Mouse (Mus musculus): ENCODE results near the gene Palm2. TPM values are rescaled to one million over a fixed set of nuclear protein-coding genes. Genes with fewer than 3 reads are reported as not detected.
A peak's percentile ranks its signal among the peaks of the same experiment; 100 is the strongest.

Palm2 gene
- polyA plus RNA-seq, 1 experiment from 2014 or later = 7.0 TPM

DNA sequence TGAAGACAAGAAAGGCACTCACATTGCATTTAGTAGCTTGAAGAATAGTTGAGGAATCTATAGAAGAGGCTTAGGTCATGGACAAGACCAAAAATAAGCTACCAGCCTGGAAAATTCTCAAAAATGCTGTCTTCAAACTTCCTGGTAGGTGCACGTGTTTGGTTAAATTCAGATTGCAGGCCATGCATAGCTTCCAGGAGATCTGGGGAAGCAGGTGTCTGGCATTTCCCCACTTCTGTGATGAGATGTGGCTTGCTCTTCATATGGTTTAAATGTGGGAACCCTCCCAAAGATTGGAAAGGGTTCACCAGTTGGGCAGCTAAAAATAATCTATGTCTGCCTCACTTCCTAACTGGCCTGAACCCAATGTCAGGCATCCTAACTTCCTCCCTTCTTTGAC lies 131.2 kb downstream of the Palm2 start:
- no peaks in the 10 kb centered on the region for H3K9me3 ChIP-seq (replicated peaks; ENCODE audit: control insufficient read depth, low read length)
- H3K4me2 ChIP-seq (ENCODE audit: low read depth, low read length) = no peak overlapping the region
- H3K4me1 ChIP-seq (ENCODE audit: control insufficient read depth, insufficient read depth, low read length) = no peaks in the 10 kb centered on the region
- DNase-seq (ENCODE audit: low spot score) (no peak), ATAC-seq (replicated peaks; ENCODE audit: insufficient number of reproducible peaks, low FRiP score, low TSS enrichment, low read depth) (no peak)
- H3K27ac ChIP-seq (replicated peaks; ENCODE audit: low read depth, low read length) = no peak overlapping the region
- no peaks in the 10 kb centered on the region for H3K27me3 ChIP-seq (ENCODE audit: control insufficient read depth, insufficient read depth, low read length)
- H3K4me3 ChIP-seq (ENCODE audit: low read depth, low read length) = no peak overlapping the region
- no peak overlapping the region for H3K9ac ChIP-seq (replicated peaks; ENCODE audit: low read length)
- 96% methylated on average over 1 of the region's 1 CpGs for WGBS
- no peaks in the 10 kb centered on the region for H3K36me3 ChIP-seq (replicated peaks; ENCODE audit: control insufficient read depth, insufficient read depth, low read depth, low read length)

DNA sequence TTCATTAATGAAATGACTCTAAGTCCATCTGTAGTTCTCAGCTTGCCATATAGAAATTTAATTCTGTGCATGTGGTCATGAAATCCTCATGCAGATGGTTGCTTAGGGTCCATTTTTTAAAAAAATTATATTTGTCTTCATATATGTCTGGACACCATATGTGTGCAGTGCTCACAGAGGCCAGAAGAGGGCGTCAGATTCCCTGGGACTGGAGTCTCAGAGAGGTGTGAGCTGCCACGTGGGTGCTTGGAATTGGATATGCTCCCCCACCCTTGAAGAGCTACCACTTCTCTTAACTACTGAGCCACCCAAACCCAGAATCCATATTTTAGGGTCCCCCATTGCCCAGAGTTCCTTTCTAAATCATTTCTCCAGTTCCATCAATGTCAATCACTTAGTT lies 131.8 kb downstream of the Palm2 start:
- Histone ChIP-seq H3K27me3 (ENCODE audit: control insufficient read depth, insufficient read depth, low read length) (no peaks in the 10 kb centered on the region), H3K9ac (replicated peaks; ENCODE audit: low read length) (no peak overlapping the region), H3K4me2 (ENCODE audit: low read depth, low read length) (no peak overlapping the region), H3K27ac (replicated peaks; ENCODE audit: low read depth, low read length) (no peak overlapping the region), H3K4me3 (ENCODE audit: low read depth, low read length) (no peak overlapping the region), H3K4me1 (ENCODE audit: control insufficient read depth, insufficient read depth, low read length) (no peaks in the 10 kb centered on the region), H3K9me3 (replicated peaks; ENCODE audit: control insufficient read depth, low read length) (no peaks in the 10 kb centered on the region), H3K36me3 (replicated peaks; ENCODE audit: control insufficient read depth, insufficient read depth, low read depth, low read length) (no peaks in the 10 kb centered on the region)
- ATAC-seq (replicated peaks; ENCODE audit: insufficient number of reproducible peaks, low FRiP score, low TSS enrichment, low read depth) (no peak), DNase-seq (ENCODE audit: low spot score) (no peak)
- 57% methylated on average over 2 of the region's 2 CpGs for WGBS

DNA sequence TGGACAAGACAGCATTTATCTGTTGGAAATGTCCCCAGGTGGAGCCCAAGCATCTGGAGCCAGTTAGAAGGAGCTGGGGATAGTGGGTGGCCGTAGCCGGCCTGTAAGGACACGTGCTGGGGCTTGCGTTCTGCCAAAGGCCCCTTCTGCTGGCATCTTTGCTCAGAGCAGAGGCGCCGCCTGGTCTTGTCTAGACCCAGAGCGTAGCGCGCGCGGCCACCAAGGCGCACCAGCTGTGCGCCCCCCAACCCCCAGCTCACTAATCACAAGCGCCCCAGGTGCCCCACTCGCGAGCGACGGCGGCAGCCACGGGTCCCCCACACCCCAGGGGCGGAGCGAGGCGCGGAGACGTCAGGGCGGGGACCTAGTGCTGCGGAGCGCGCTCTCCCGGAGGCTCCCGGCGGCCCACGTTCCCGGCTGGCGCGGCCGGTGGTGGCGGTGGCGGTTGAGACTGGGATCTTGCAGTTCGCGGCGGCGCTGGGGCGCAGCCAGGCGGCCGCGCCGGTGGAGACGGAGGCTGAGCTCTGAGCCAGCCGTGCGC lies 133.7 kb downstream of the Palm2 start, which contains the start of gene Pakap:
TSS of gene Pakap (plus strand) at position 514 of the 541 bp plus-strand sequence.
- peak; percentile 86 for ATAC-seq (replicated peaks; ENCODE audit: insufficient number of reproducible peaks, low FRiP score, low TSS enrichment, low read depth)
- H3K27ac ChIP-seq (replicated peaks; ENCODE audit: low read depth, low read length) = peak within 1 kb of the TSS; percentile 37
- no peaks in the 10 kb centered on the region for H3K36me3 ChIP-seq (replicated peaks; ENCODE audit: control insufficient read depth, insufficient read depth, low read depth, low read length)

DNA sequence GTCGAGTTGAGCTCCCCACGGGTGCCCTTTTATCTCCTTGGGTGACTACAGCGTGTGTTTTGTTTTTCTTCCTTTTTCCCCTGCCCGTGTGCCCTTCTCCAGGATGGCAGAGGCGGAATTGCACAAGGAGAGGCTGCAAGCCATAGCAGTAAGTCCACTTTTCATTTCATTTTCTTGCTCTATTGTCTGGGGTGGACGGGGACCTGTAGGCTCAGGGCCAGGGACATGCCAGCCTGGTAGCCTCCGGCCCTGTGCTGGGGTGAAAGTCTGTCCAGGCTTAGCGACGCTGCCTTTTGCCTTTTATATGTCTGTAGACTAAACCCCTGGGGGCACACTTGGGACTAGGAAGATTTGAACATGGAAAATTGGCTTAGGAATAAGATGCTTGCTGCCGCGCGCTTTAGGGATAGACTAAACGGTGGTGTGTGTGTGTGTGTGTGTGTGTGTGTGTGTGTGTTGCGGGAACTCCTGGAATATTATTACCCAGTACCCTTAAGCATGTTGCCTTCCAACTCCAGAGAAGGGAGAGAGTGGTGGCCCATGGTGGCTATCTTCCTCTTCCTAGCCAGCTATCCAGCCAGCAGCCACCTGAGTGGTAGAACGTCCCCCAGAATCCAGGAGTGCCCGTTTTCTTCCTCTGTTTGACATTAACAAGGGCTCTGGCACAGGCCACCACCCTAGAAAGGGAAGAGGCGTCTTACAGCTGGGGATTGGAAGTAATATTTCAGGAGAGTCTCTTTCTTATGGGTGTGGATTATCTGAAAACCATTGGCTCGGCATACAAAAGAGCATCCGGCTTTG lies 134.4 kb downstream of the Palm2 start:
- DNase-seq (ENCODE audit: low spot score) (peak; percentile 52), ATAC-seq (replicated peaks; ENCODE audit: insufficient number of reproducible peaks, low FRiP score, low TSS enrichment, low read depth) (peak; percentile 47; the same call in 1 of the 2 replicates)
- Histone ChIP-seq H3K36me3 (replicated peaks; ENCODE audit: control insufficient read depth, insufficient read depth, low read depth, low read length) (no peaks in the 10 kb centered on the region), H3K27ac (replicated peaks; ENCODE audit: low read depth, low read length) (peak overlapping the region; percentile 37), H3K9me3 (replicated peaks; ENCODE audit: control insufficient read depth, low read length) (no peaks in the 10 kb centered on the region), H3K4me3 (ENCODE audit: low read depth, low read length) (peak overlapping the region; percentile 42), H3K27me3 (ENCODE audit: control insufficient read depth, insufficient read depth, low read length) (no peaks in the 10 kb centered on the region), H3K4me2 (ENCODE audit: low read depth, low read length) (peak overlapping the region; percentile 61), H3K4me1 (ENCODE audit: control insufficient read depth, insufficient read depth, low read length) (no peaks in the 10 kb centered on the region), H3K9ac (replicated peaks; ENCODE audit: low read length) (peak overlapping the region; percentile 72)
- WGBS = 37% methylated on average over 19 of the region's 19 CpGs

More for the DNA sequence above, 133.7 kb downstream of the Palm2 start, which contains the start of gene Pakap:
- H3K9ac ChIP-seq (replicated peaks; ENCODE audit: low read length) = peak within 1 kb of the TSS; percentile 72
- under 1% methylated on average over 50 of the region's 51 CpGs for WGBS
- H3K27me3 ChIP-seq (ENCODE audit: control insufficient read depth, insufficient read depth, low read length) = no peaks in the 10 kb centered on the region
- H3K4me2 ChIP-seq (ENCODE audit: low read depth, low read length) = peak within 1 kb of the TSS; percentile 61
- DNase-seq (ENCODE audit: low spot score) = peak; percentile 73
- no peaks in the 10 kb centered on the region for H3K4me1 ChIP-seq (ENCODE audit: control insufficient read depth, insufficient read depth, low read length)
- no peaks in the 10 kb centered on the region for H3K9me3 ChIP-seq (replicated peaks; ENCODE audit: control insufficient read depth, low read length)
- H3K4me3 ChIP-seq (ENCODE audit: low read depth, low read length) = peak within 1 kb of the TSS; percentile 42

DNA sequence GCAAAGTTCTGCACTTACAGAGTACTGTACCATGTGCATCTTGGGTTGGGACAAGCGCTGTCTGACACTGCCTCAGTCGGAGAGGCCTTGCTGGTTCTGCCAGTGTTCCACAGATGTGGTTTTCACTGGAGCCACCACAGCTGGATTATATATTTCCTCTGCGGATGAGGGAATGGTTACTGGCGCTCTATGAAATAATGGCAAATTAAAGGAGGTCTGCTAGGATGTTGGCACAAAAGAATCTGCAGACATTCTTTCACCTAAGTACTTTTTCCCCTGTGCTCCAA lies 135.0 kb downstream of the Palm2 start:
- H3K4me1 ChIP-seq (ENCODE audit: control insufficient read depth, insufficient read depth, low read length) = no peaks in the 10 kb centered on the region
- ATAC-seq (replicated peaks; ENCODE audit: insufficient number of reproducible peaks, low FRiP score, low TSS enrichment, low read depth) (no peak), DNase-seq (ENCODE audit: low spot score) (no peak)
- H3K9ac ChIP-seq (replicated peaks; ENCODE audit: low read length) = peak overlapping the region; percentile 72; the same call in 1 of the 2 replicates
- H3K9me3 ChIP-seq (replicated peaks; ENCODE audit: control insufficient read depth, low read length) = no peaks in the 10 kb centered on the region
- no peak overlapping the region for H3K27ac ChIP-seq (replicated peaks; ENCODE audit: low read depth, low read length)
- H3K36me3 ChIP-seq (replicated peaks; ENCODE audit: control insufficient read depth, insufficient read depth, low read depth, low read length) = no peaks in the 10 kb centered on the region
- no peaks in the 10 kb centered on the region for H3K27me3 ChIP-seq (ENCODE audit: control insufficient read depth, insufficient read depth, low read length)
- WGBS = 79% methylated on average over 4 of the region's 4 CpGs
- H3K4me2 ChIP-seq (ENCODE audit: low read depth, low read length) = peak overlapping the region; percentile 61
- peak overlapping the region; percentile 42 for H3K4me3 ChIP-seq (ENCODE audit: low read depth, low read length)

DNA sequence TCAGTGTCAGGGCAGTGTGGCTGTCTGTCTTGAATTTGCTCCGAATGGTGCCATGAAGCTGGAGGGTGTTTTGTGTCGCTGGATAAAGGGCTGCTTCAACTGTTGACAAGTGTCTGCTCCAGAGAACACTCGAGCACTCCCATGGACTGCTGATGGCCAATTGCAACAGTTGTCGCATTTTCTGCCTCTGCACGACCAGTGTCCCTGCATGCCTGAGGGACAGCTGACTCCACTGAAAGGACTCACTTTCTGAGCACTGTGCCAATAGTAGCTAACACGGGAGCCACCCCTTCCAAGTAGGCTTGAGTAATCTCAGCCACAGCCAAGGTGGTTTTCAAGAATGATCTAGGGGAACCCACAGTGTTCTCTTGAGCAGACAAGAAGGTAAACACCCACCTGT lies 135.7 kb downstream of the Palm2 start:
- H3K4me2 ChIP-seq (ENCODE audit: low read depth, low read length) = no peak overlapping the region
- H3K9ac ChIP-seq (replicated peaks; ENCODE audit: low read length) = no peak overlapping the region
- H3K9me3 ChIP-seq (replicated peaks; ENCODE audit: control insufficient read depth, low read length) = no peaks in the 10 kb centered on the region
- no peak for DNase-seq (ENCODE audit: low spot score)
- no peak overlapping the region for H3K4me3 ChIP-seq (ENCODE audit: low read depth, low read length)
- H3K36me3 ChIP-seq (replicated peaks; ENCODE audit: control insufficient read depth, insufficient read depth, low read depth, low read length) = no peaks in the 10 kb centered on the region
- WGBS = 52% methylated on average over 6 of the region's 6 CpGs
- ATAC-seq (replicated peaks; ENCODE audit: insufficient number of reproducible peaks, low FRiP score, low TSS enrichment, low read depth) = no peak
- H3K4me1 ChIP-seq (ENCODE audit: control insufficient read depth, insufficient read depth, low read length) = no peaks in the 10 kb centered on the region
- no peaks in the 10 kb centered on the region for H3K27me3 ChIP-seq (ENCODE audit: control insufficient read depth, insufficient read depth, low read length)
- H3K27ac ChIP-seq (replicated peaks; ENCODE audit: low read depth, low read length) = no peak overlapping the region

DNA sequence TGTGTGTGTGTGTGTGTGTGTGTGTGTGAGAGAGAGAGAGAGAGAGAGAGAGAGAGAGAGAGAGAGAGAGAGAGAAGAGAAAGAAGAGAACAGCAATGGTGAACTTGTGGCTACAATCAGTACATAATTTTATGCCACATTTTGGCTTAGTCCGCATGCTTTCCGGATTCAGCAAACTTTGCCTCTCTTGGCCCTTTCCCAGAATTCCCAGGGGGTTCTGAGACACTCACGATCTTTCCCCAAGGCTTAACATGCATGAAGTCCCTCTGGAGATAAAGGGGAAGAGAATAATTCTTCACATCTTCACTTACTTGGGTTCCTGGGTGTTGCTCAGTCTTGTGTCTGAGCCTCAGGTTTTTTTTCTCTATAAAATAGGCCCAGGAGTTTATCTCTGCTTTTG lies 136.2 kb downstream of the Palm2 start:
- H3K4me2 ChIP-seq (ENCODE audit: low read depth, low read length) = no peak overlapping the region
- H3K9me3 ChIP-seq (replicated peaks; ENCODE audit: control insufficient read depth, low read length) = no peaks in the 10 kb centered on the region
- H3K36me3 ChIP-seq (replicated peaks; ENCODE audit: control insufficient read depth, insufficient read depth, low read depth, low read length) = no peaks in the 10 kb centered on the region
- H3K9ac ChIP-seq (replicated peaks; ENCODE audit: low read length) = no peak overlapping the region
- H3K4me1 ChIP-seq (ENCODE audit: control insufficient read depth, insufficient read depth, low read length) = no peaks in the 10 kb centered on the region
- WGBS = 74% methylated on average over 3 of the region's 3 CpGs
- ATAC-seq (replicated peaks; ENCODE audit: insufficient number of reproducible peaks, low FRiP score, low TSS enrichment, low read depth) (no peak), DNase-seq (ENCODE audit: low spot score) (no peak)
- H3K4me3 ChIP-seq (ENCODE audit: low read depth, low read length) = no peak overlapping the region
- H3K27me3 ChIP-seq (ENCODE audit: control insufficient read depth, insufficient read depth, low read length) = no peaks in the 10 kb centered on the region
- no peak overlapping the region for H3K27ac ChIP-seq (replicated peaks; ENCODE audit: low read depth, low read length)

DNA sequence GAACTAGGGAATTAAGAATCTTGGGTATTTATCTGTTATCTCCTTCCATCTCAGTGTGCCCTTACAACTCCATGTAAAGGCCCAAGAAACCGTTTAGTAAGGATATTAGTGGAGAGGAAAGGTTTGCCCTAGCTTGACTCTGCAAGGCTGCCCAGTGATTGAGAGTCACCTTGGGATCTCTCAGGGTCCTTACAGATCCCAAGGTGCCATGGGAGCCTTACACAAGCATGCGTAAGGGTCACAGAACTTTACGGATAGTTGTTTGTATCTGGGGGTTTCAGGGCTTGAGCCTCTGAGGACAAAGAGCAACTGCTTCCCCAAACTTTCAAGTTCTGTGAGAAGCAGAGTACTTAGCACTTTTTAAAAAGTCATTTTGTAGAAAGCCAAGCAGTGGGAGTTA lies 140.1 kb downstream of the Palm2 start:
- Histone ChIP-seq H3K9me3 (replicated peaks; ENCODE audit: control insufficient read depth, low read length) (no peaks in the 10 kb centered on the region), H3K4me1 (ENCODE audit: control insufficient read depth, insufficient read depth, low read length) (no peaks in the 10 kb centered on the region), H3K27ac (replicated peaks; ENCODE audit: low read depth, low read length) (no peak overlapping the region), H3K9ac (replicated peaks; ENCODE audit: low read length) (no peak overlapping the region), H3K4me2 (ENCODE audit: low read depth, low read length) (no peak overlapping the region), H3K36me3 (replicated peaks; ENCODE audit: control insufficient read depth, insufficient read depth, low read depth, low read length) (no peaks in the 10 kb centered on the region), H3K27me3 (ENCODE audit: control insufficient read depth, insufficient read depth, low read length) (no peaks in the 10 kb centered on the region), H3K4me3 (ENCODE audit: low read depth, low read length) (no peak overlapping the region)
- ATAC-seq (replicated peaks; ENCODE audit: insufficient number of reproducible peaks, low FRiP score, low TSS enrichment, low read depth) = no peak
- no peak for DNase-seq (ENCODE audit: low spot score)
- 87% methylated on average over 3 of the region's 3 CpGs for WGBS

Measured in embryonic facial prominence, embryonic 11.5 days (tissue).